Mouse (Mus musculus): Measurements from ENCODE around the gene Gm20388. TPM values are rescaled to one million over a fixed set of nuclear protein-coding genes. Genes with fewer than 3 reads are reported as not detected.
"Not testable (repeated sequence)": the region's sequence is repeated elsewhere in the genome, so short reads cannot be mapped to it uniquely, and the experiment has no call there.

The Gm20388 gene
- polyA plus RNA-seq, 1 experiment from 2014 or later, result 5.5 TPM

DNA sequence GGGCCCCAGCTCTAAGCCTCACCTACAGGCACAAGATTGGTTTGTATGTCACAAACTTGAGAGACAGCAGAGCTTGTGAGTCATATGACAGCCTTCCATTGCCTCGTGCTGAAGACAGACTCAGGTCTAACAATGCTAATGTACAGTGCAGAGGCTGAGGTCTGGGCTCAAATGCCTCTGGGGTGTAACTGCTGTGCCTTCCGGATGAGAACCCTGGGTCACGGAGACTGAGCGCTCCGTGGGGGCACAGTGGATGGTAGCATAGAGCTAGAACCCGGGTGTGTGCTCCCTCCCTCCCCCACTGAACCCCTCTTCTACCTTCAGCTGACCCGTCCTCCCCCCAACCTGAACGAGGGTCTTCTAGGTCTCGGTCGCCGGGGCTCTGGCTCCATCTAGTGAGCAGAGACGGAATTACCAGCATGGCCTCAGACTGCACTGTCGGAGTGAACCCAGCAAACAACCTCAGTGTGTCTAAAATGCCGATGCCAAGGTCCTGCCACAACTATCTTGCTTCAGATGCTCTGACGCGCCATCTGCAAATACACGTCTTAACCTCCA, 889.7 kb downstream of the Gm20388 start:
- Histone ChIP-seq H3K27ac (no peak overlapping the region), H3K4me3 (no peak overlapping the region), H3K36me3 (no peaks in the 10 kb centered on the region), H3K9me3 (no peaks in the 10 kb centered on the region), H3K27me3 (peaks cover 15% of the 10 kb centered on the region; the same call in 1 of the 2 replicates), H3K9ac (no peak overlapping the region), H3K4me2 (peak overlapping the region; percentile 26; the same call in 1 of the 2 replicates), H3K4me1 (peaks cover 12% of the 10 kb centered on the region; the same call in 1 of the 2 replicates)
- 9% methylated on average over 17 of the region's 17 CpGs for WGBS
- peak; percentile 9; the same call in 1 of the 2 replicates for ATAC-seq (ENCODE audit: borderline replicate concordance, extremely low read depth, low FRiP score, low TSS enrichment)

DNA sequence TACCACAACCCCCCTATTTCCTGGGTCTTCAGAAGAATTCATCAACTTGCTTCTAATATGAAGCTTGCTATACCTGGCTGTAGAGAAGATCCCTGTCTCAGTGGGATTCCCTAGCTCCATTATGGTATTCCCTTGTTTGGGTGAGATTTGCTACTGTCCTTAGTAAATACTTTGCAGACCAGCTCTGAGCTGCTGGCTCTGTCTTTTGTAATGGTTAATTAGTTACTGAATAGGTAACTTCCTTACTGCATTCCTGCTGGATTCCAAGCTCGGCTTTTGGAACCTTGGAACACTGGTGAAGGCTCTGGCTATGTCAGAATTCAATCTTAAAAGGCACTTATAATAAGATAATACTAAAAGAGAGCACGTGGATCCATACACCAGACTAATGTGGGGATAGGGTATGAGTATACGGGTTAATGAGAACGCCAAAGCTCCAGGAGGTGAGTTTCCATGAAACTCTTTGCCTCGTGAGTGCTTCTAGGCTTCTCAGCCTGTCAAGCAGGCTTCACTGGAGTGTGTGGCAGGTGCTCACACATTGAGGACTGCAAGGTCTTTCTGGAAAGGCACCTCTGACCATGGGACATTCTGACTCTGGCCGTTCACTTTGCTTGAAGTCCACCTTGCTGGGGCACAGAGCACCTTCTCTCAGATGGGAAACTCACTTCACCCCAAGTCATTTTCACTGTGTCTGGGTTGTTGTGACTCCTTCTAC, 893.2 kb downstream of the Gm20388 start:
- H3K4me1 ChIP-seq, result peaks cover 39% of the 10 kb centered on the region
- not testable (repeated sequence) for H3K9ac ChIP-seq; H3K36me3 ChIP-seq; H3K27ac ChIP-seq; ATAC-seq (ENCODE audit: borderline replicate concordance, extremely low read depth, low FRiP score, low TSS enrichment); H3K4me2 ChIP-seq; H3K9me3 ChIP-seq; H3K4me3 ChIP-seq
- peaks cover 12% of the 10 kb centered on the region; the same call in 1 of the 2 replicates for H3K27me3 ChIP-seq
- 59% methylated on average over 6 of the region's 6 CpGs for WGBS

DNA sequence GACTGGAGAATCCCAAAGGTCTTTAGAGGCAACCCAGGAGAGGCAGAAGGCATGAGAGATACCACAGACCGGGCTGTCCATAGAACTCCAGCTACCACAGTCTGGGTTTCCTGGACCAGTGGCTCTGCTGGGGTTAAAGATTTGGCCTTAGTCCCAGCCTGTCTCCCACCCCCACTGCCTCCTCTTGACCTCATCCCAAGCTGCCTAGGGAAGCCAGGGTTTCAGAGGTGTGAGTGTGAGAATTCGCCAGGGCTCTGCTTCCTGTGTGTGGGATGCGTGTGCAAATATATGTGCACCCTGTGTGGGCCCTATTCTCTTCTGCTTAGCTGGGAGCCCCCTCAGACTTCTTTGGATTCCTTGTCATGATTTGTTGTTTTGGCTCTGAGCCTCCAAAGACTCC, 894.1 kb downstream of the Gm20388 start:
- 44% methylated on average over 3 of the region's 3 CpGs for WGBS
- peaks cover 12% of the 10 kb centered on the region; the same call in 1 of the 2 replicates for H3K27me3 ChIP-seq

DNA sequence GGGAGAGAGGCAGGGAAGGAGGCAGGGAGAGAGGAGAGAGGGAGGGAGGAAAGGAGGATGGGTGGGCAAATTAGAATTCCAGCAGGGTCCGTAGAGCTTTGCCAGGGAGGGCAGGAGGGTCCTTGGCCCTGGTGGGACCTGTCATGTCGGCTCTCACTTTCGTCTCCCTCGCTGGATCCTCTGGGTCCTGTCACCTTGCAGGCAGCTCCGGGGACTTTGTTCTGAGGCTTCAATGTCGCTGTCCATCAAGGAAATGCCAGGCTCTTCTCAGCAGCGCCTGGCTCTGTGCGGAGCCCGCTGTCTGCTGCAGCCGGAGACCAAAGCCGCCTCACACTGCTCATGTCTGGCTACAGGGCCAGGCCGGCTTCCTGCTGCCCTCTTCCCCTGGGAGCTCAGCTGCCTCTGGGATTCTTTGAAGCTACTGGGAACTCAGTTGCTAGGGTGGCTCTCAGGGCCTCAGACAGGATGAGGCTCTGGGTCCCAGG, 896.2 kb downstream of the Gm20388 start:
- Histone ChIP-seq H3K9ac (no peak overlapping the region), H3K4me1 (peaks cover 39% of the 10 kb centered on the region), H3K9me3 (no peaks in the 10 kb centered on the region), H3K27ac (peak overlapping the region; percentile 77), H3K4me2 (no peak overlapping the region), H3K4me3 (no peak overlapping the region), H3K27me3 (peaks cover 4% of the 10 kb centered on the region; the same call in 1 of the 2 replicates), H3K36me3 (no peaks in the 10 kb centered on the region)
- ATAC-seq (ENCODE audit: borderline replicate concordance, extremely low read depth, low FRiP score, low TSS enrichment), result peak; percentile 55; the same call in 1 of the 2 replicates
- 29% methylated on average over 12 of the region's 12 CpGs for WGBS

More for the DNA sequence above, 894.1 kb downstream of the Gm20388 start:
- H3K36me3 ChIP-seq, result no peaks in the 10 kb centered on the region
- H3K9ac ChIP-seq, result no peak overlapping the region
- peaks cover 39% of the 10 kb centered on the region for H3K4me1 ChIP-seq
- H3K4me3 ChIP-seq, result no peak overlapping the region
- no peak overlapping the region for H3K27ac ChIP-seq
- H3K4me2 ChIP-seq, result no peak overlapping the region
- ATAC-seq (ENCODE audit: borderline replicate concordance, extremely low read depth, low FRiP score, low TSS enrichment), result peak; percentile 25; the same call in 1 of the 2 replicates
- no peaks in the 10 kb centered on the region for H3K9me3 ChIP-seq

DNA sequence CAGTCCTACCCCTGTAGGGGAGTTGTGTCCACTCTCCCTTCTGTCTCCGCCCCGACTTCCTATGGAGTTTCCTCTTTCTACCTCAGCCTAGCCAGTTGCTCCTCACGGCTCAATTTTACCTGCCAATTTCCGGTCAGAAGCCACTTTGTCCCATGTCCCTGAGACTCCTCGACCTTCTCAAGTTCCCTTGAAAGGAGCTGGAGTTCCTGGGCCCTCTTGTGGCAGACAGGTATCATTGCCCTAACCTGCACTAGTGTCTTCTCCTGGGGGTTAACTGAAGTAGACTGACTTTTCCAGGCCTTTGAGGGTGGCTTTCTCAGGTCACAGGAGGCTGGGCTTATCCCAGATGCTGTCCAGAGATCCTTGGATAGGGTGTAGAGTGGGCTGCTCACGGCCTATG, 897.1 kb downstream of the Gm20388 start:
- H3K27me3 ChIP-seq, result no peaks in the 10 kb centered on the region
- WGBS, result 36% methylated on average over 6 of the region's 6 CpGs

DNA sequence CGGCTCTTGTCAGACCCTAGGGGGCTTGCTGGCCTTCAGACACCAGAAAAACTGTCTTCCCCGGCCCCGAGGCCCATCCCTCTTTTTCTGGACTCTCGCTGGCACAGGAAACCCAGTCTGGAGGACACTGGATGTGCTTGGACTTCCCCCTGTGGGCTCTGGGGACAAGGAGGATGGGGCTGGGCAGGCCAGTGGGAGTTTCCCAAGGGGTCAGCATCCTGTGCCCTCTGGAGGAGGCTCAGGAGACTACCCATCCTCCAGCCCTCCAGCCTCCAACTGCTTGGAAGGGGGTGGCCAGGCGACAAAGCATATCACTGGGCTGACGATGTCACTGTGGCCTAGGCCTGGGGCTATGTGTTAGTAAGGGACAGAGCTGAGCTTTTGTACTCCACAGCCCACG, 898.4 kb downstream of the Gm20388 start:
- no peak overlapping the region for H3K4me3 ChIP-seq
- no peaks in the 10 kb centered on the region for H3K36me3 ChIP-seq
- WGBS, result 59% methylated on average over 7 of the region's 7 CpGs
- no peaks in the 10 kb centered on the region for H3K9me3 ChIP-seq
- no peak for ATAC-seq (ENCODE audit: borderline replicate concordance, extremely low read depth, low FRiP score, low TSS enrichment)
- H3K4me2 ChIP-seq, result no peak overlapping the region
- peaks cover 39% of the 10 kb centered on the region for H3K4me1 ChIP-seq
- no peak overlapping the region for H3K9ac ChIP-seq
- H3K27me3 ChIP-seq, result no peaks in the 10 kb centered on the region
- H3K27ac ChIP-seq, result peak overlapping the region; percentile 50

More for the DNA sequence above, 897.1 kb downstream of the Gm20388 start:
- no peak overlapping the region for H3K9ac ChIP-seq
- H3K9me3 ChIP-seq, result no peaks in the 10 kb centered on the region
- no peak overlapping the region for H3K4me3 ChIP-seq
- H3K27ac ChIP-seq, result peak overlapping the region; percentile 77
- H3K4me2 ChIP-seq, result no peak overlapping the region
- peaks cover 39% of the 10 kb centered on the region for H3K4me1 ChIP-seq
- no peaks in the 10 kb centered on the region for H3K36me3 ChIP-seq
- ATAC-seq (ENCODE audit: borderline replicate concordance, extremely low read depth, low FRiP score, low TSS enrichment), result no peak

DNA sequence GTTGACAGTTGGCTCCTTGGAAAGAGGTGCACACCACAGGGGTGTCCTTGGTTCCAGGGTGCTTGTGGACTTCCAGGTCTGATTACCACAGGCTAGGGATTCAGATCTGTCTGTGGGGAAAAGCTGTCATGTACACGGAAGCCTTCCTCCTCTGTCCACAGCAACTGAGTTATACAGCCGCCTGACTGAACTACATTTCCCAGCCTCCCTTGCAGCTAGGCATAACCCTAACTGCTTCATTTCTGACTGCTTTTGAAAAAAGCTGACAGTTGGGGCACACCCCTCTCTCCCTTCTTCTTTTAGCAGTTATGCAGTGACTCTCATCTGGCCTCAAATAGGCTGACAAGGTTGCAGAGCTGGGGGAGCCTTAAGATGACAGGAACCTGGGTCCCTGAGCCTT, 901.3 kb downstream of the Gm20388 start:
- 69% methylated on average over 2 of the region's 2 CpGs for WGBS
- Histone ChIP-seq H3K36me3 (no peaks in the 10 kb centered on the region), H3K9me3 (no peaks in the 10 kb centered on the region), H3K4me3 (no peak overlapping the region), H3K4me1 (peaks cover 15% of the 10 kb centered on the region), H3K9ac (no peak overlapping the region), H3K4me2 (no peak overlapping the region), H3K27ac (no peak overlapping the region), H3K27me3 (no peaks in the 10 kb centered on the region)
- ATAC-seq (ENCODE audit: borderline replicate concordance, extremely low read depth, low FRiP score, low TSS enrichment), result no peak

DNA sequence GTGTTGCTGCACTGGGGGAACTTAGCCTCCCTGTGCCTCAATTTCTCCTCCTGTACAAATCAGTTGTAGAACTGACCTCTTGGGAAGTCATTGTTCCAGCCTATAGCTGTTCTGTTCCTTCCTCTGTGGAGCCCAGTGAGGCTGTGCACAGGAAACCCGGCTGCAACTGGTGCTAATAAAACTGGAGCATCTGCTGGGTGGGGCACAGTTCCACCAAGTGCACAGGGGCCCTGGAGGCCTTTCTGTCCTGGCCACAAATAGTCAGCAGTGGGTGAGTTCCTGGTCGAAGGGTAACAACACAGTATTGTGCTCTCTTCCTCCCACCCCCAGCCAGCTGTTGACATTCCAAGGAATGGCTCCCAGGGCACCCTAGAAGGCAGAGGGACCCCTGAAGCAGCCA, 902.4 kb downstream of the Gm20388 start:
- 55% methylated on average over 2 of the region's 2 CpGs for WGBS
- no peak for ATAC-seq (ENCODE audit: borderline replicate concordance, extremely low read depth, low FRiP score, low TSS enrichment)
- H3K9me3 ChIP-seq, result no peaks in the 10 kb centered on the region
- H3K36me3 ChIP-seq, result no peaks in the 10 kb centered on the region
- peaks cover 6% of the 10 kb centered on the region; the same call in 1 of the 2 replicates for H3K4me1 ChIP-seq
- H3K9ac ChIP-seq, result no peak overlapping the region
- H3K4me3 ChIP-seq, result no peak overlapping the region
- no peak overlapping the region for H3K27ac ChIP-seq
- H3K27me3 ChIP-seq, result no peaks in the 10 kb centered on the region
- no peak overlapping the region for H3K4me2 ChIP-seq

DNA sequence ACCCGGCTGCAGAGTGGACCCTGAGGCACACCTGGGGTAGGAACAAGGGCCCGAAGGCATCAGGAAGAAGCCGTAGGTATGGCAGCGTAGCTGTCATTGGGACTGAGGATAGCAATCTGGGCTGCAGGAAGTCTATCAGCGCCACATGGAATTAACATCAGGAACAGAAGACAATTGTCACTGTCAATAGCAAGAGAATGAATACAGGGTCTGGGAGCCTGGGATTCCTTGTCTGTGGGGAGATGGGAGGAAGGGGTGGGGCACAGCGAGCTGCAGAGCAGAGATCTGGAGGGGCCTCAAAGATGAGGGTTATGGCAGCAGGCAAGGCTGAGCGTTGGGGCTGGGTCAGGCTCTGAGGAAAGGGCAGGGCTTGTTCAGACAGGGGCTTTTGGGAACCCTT, 903.2 kb downstream of the Gm20388 start:
- Histone ChIP-seq H3K4me1 (no peaks in the 10 kb centered on the region), H3K4me3 (no peak overlapping the region), H3K9me3 (no peaks in the 10 kb centered on the region), H3K36me3 (no peaks in the 10 kb centered on the region), H3K27ac (no peak overlapping the region), H3K4me2 (no peak overlapping the region), H3K9ac (no peak overlapping the region), H3K27me3 (no peaks in the 10 kb centered on the region)
- ATAC-seq (ENCODE audit: borderline replicate concordance, extremely low read depth, low FRiP score, low TSS enrichment), result no peak
- WGBS, result 66% methylated on average over 7 of the region's 7 CpGs

DNA sequence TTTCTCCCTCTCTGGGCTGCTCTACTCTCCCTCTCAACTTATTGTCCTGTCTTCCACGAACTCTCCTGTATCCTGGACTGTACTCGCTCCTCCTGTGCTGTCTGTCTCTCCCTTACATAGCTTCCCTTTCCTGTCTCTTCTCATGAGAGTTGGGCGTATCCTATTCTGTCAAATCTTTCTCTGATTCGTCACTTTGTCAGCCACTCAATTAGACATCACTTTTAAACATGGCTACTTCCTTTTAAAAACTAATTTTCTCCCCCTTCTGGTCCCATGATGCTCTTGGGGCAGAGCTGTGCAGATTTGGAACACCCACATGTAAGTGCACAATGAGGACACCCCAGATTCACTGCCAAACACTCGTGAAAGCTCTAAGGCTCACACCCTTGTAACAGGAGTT, 905.7 kb downstream of the Gm20388 start:
- 60% methylated on average over 5 of the region's 5 CpGs for WGBS
- Histone ChIP-seq H3K4me1 (no peaks in the 10 kb centered on the region), H3K27me3 (no peaks in the 10 kb centered on the region), H3K9ac (no peak overlapping the region), H3K4me2 (no peak overlapping the region), H3K36me3 (no peaks in the 10 kb centered on the region), H3K9me3 (no peaks in the 10 kb centered on the region), H3K27ac (no peak overlapping the region), H3K4me3 (no peak overlapping the region)
- ATAC-seq (ENCODE audit: borderline replicate concordance, extremely low read depth, low FRiP score, low TSS enrichment), result no peak

DNA sequence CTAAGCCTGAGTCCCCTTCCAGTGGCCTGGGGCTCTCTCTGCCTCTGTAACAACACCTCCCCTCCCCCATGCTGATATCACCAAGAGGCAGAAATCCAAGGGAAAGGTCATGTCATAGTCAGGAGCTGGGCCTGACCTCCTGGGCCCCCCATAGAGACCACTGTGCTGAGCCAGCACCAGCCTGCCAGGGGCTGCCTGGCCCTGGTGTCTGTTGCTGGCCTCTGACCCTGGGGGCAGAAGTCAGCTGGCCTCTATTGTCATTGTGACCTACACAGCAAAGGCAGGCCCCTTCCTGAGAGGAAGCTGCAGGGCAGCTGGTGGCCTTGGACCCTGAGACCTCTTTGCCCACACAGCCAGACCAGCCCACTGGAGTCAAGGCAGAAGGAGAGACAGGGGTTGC, 909.3 kb downstream of the Gm20388 start:
- H3K4me3 ChIP-seq, result no peak overlapping the region
- H3K36me3 ChIP-seq, result no peaks in the 10 kb centered on the region
- H3K9me3 ChIP-seq, result no peaks in the 10 kb centered on the region
- no peak overlapping the region for H3K27ac ChIP-seq
- H3K4me2 ChIP-seq, result no peak overlapping the region
- no peaks in the 10 kb centered on the region for H3K27me3 ChIP-seq
- H3K9ac ChIP-seq, result no peak overlapping the region
- ATAC-seq (ENCODE audit: borderline replicate concordance, extremely low read depth, low FRiP score, low TSS enrichment), result no peak
- H3K4me1 ChIP-seq, result peaks cover 17% of the 10 kb centered on the region

All from lung, embryonic 15.5 days (tissue).